Mouse (Mus musculus): ENCODE data around the gene Pcyt2.

DNA sequence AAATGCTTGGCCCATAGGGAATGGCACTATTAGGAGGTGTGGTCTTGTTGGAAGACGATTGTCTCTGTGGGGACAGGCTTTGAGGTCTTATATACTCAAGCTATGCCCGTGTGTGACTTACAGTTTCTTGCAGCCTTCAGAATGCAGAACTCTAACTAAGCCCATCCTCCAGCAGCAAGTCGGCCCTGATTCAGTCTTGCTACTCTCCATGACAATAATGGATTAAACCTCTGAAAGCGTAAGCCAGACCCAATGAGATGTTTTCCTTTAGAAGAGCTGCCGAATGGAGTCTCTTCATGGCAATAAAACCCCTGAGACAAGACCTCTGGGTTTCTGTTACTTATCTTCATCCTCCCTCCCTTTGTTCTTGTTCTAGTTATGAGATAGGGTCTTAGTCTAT, 17.1 kb upstream of the Pcyt2 start:
- TF ChIP-seq GATA1 (IDR thresholded peaks at IDR 0.05; ENCODE audit: low read depth, low read length) (no peak), CTCF (IDR thresholded peaks at IDR 0.05 in 2 of 3, conservative IDR thresholded peaks at IDR 0.05 in 1 of 3; ENCODE audit: control insufficient read depth in 1 of 3, insufficient read depth in 1 of 3, low read depth in 2 of 3, low read length in 3 of 3, poor library complexity in 1 of 3, severe bottlenecking in 1 of 3) (no peak), ETS1 (IDR thresholded peaks at IDR 0.05; ENCODE audit: low read depth, low read length) (no peak), CHD1 (IDR thresholded peaks at IDR 0.05; ENCODE audit: low read depth, low read length) (no peak), USF1 (IDR thresholded peaks at IDR 0.05; ENCODE audit: low read depth, low read length) (no peak), NELFE (IDR thresholded peaks at IDR 0.05; ENCODE audit: low read depth, low read length) (no peak), UBTF (IDR thresholded peaks at IDR 0.05; ENCODE audit: borderline replicate concordance, insufficient read depth, low read depth, low read length) (no peak), EP300 (IDR thresholded peaks at IDR 0.05; ENCODE audit: low read depth in 1 of 2, low read length in 2 of 2) (no peak), NRF1 (IDR thresholded peaks at IDR 0.05; ENCODE audit: insufficient read depth, low read depth, low read length, poor library complexity, severe bottlenecking) (no peak), TBP (IDR thresholded peaks at IDR 0.05; ENCODE audit: low read depth, low read length) (no peak), POLR2AphosphoS2 (IDR thresholded peaks at IDR 0.05; ENCODE audit: low read length) (no peak), CHD2 (IDR thresholded peaks at IDR 0.05; ENCODE audit: low read length) (no peak), POLR2A (IDR thresholded peaks at IDR 0.05; ENCODE audit: control insufficient read depth in 1 of 2, insufficient read depth in 1 of 2, low read depth in 1 of 2, low read length in 2 of 2, poor library complexity in 1 of 2) (no peak), MAX (IDR thresholded peaks at IDR 0.05; ENCODE audit: low read length) (no peak)

Measured in MEL (cell line).